Comparison of ENCODE assay signal across 8 mouse cellular contexts in genomic region chr5:77193951-77194350, GRCm38 (mm10). TPM values are rescaled to one million over a fixed set of nuclear protein-coding genes. Genes with fewer than 3 reads are reported as not detected.
A peak's percentile ranks its signal among the peaks of the same experiment; 100 is the strongest.
DNase-seq lines count a peak whose midpoint lies in the region; ATAC-seq and TF ChIP-seq lines count a peak whose summit lies in the region.

No protein-coding gene starts in this region.

- H3K36me3 ChIP-seq in liver, embryonic 12.5 days = no peaks in the 10 kb centered on the region
- no peaks in the 10 kb centered on the region for H3K36me3 ChIP-seq in midbrain, postnatal 0 days (ENCODE audit: insufficient read depth, low read length)

- no peak for TF ChIP-seq POLR2A in bone marrow, adult 2 months (IDR thresholded peaks at IDR 0.05; ENCODE audit: borderline replicate concordance, control insufficient read depth, low read depth, low read length)

- peak; percentile 37 to 60 for DNase-seq in adrenal gland, adult 18-20 months (ENCODE audit: low spot score in 2 of 2)
- no peak for DNase-seq in adrenal gland, adult 8-10 months
- DNase-seq in liver = peak; percentile 67
- peak; percentile 55 for DNase-seq in kidney, postnatal 10 days
- peak; percentile 24 for DNase-seq in midbrain, postnatal 0 days (ENCODE audit: low spot score)

- TF ChIP-seq CTCF in bone marrow, adult 2 months (IDR thresholded peaks at IDR 0.05; ENCODE audit: control insufficient read depth, insufficient read depth, low read length) = peak; percentile 43; the same call in 1 of the 2 replicates
- peak; percentile 55 for TF ChIP-seq CTCF in midbrain, postnatal 0 days (IDR thresholded peaks at IDR 0.05)

- no peak overlapping the region for H3K4me2 ChIP-seq in liver, embryonic 12.5 days
- H3K4me2 ChIP-seq in midbrain, postnatal 0 days (ENCODE audit: low read depth, low read length, poor library complexity, severe bottlenecking) = no peak overlapping the region

- no peak for ATAC-seq in liver, embryonic 12.5 days
- no peak for ATAC-seq in midbrain, postnatal 0 days (ENCODE audit: low FRiP score)
- ATAC-seq in inflammation-experienced regulatory T-cells, adult 6 months = no peak

- H3K4me3 ChIP-seq in liver, embryonic 12.5 days = no peak overlapping the region
- no peak overlapping the region for H3K4me3 ChIP-seq in bone marrow, adult 2 months (replicated peaks; ENCODE audit: control insufficient read depth, low read depth, low read length)
- H3K4me3 ChIP-seq in midbrain, postnatal 0 days (ENCODE audit: low read depth, low read length) = no peak overlapping the region

- H3K27ac ChIP-seq in liver, embryonic 12.5 days = no peak overlapping the region
- peak overlapping the region; percentile 8; the same call in 1 of the 2 replicates for H3K27ac ChIP-seq in bone marrow, adult 2 months (ENCODE audit: control insufficient read depth, insufficient read depth, low read depth, low read length, poor library complexity)
- no peak overlapping the region for H3K27ac ChIP-seq in midbrain, postnatal 0 days (ENCODE audit: low read depth, low read length)

- no peak overlapping the region for H3K9ac ChIP-seq in liver, embryonic 12.5 days
- H3K9ac ChIP-seq in midbrain, postnatal 0 days (replicated peaks; ENCODE audit: low read length, poor library complexity, severe bottlenecking) = no peak overlapping the region

- H3K27me3 ChIP-seq in liver, embryonic 12.5 days (replicated peaks) = no peaks in the 10 kb centered on the region
- no peaks in the 10 kb centered on the region for H3K27me3 ChIP-seq in midbrain, postnatal 0 days (ENCODE audit: insufficient read depth, low read length)

- 33% methylated on average over 3 of the region's 3 CpGs for WGBS in liver, embryonic 12.5 days (ENCODE audit: insufficient replicate concordance)
- WGBS in bone marrow, adult 2 months = 36% methylated on average over 3 of the region's 3 CpGs
- WGBS in midbrain, postnatal 0 days = 51% methylated on average over 3 of the region's 3 CpGs

- no peaks in the 10 kb centered on the region for H3K4me1 ChIP-seq in liver, embryonic 12.5 days
- H3K4me1 ChIP-seq in bone marrow, adult 2 months (ENCODE audit: control insufficient read depth, insufficient read depth, low read length) = peaks cover 4% of the 10 kb centered on the region
- H3K4me1 ChIP-seq in midbrain, postnatal 0 days (ENCODE audit: insufficient read depth, low read length) = no peaks in the 10 kb centered on the region

- no peaks in the 10 kb centered on the region for H3K9me3 ChIP-seq in liver, embryonic 12.5 days (replicated peaks)
- H3K9me3 ChIP-seq in midbrain, postnatal 0 days (ENCODE audit: low read length) = no peaks in the 10 kb centered on the region

RNA-seq across cellular contexts. Expression of gene Spink2, which starts 17.3 kb away (rescaled TPM):
- total RNA-seq in adrenal gland, adult 18-20 months (2021) = not detected
- not detected for total RNA-seq in adrenal gland, adult 8-10 months (2022)
- polyA plus RNA-seq in liver, embryonic 12.5 days (2016; fragmentation: Nextera tagmentation; extraction: Ambion mirVana) = 0.23 TPM in 1 of 2 replicates, not detected in the other
- polyA plus RNA-seq in bone marrow, adult 2 months (2011; ENCODE audit: insufficient read depth, insufficient read length, low replicate concordance, missing spikeins) = not detected in 2 replicates
- not detected in 2 replicates for total RNA-seq in midbrain, postnatal 0 days (2014; rRNA removed)
- polyA plus RNA-seq in midbrain, postnatal 0 days (2015; fragmentation: Nextera tagmentation; extraction: Ambion mirVana) = 1.1 and 1.5 TPM in 2 replicates
- under 1 TPM in 1 of 3 experiments, not detected in 2; 0.63 TPM for polyA plus RNA-seq in inflammation-experienced regulatory T-cells, adult 6 months (2017; shearing (Covaris generic))
